Mouse (Mus musculus) ovary, postnatal 10 days (tissue): ENCODE results near the gene Hecw2.

Experiments
- DNase-seq: peaks from one replicate; pipeline ENCODE4 v3.0.0; 2022; ENCODE audit warnings: low spot score

The Hecw2 gene

GRCm38 (mm10) chr1:53889806-53890205 lies 305.2 kb downstream of the Hecw2 start:
- no peak for DNase-seq

GRCm38 (mm10) chr1:53882480-53882879 lies 312.5 kb downstream of the Hecw2 start:
- DNase-seq = no peak

GRCm38 (mm10) chr1:53875919-53876318 lies 319.0 kb downstream of the Hecw2 start:
- no peak for DNase-seq

- DNase-seq = no peak
Observed at GRCm38 (mm10) chr1:53867316-53867715, 327.7 kb downstream of the Hecw2 start.

GRCm38 (mm10) chr1:53866374-53866902 lies 328.5 kb downstream of the Hecw2 start:
- DNase-seq = no peak

- no peak for DNase-seq
Observed at GRCm38 (mm10) chr1:53864046-53864445, 330.9 kb downstream of the Hecw2 start.

- no peak for DNase-seq
Observed at GRCm38 (mm10) chr1:53860611-53861010, 334.4 kb downstream of the Hecw2 start.

GRCm38 (mm10) chr1:53859175-53859574 lies 335.8 kb downstream of the Hecw2 start:
- DNase-seq = no peak

- DNase-seq = no peak
Observed at GRCm38 (mm10) chr1:53856501-53857103, 338.4 kb downstream of the Hecw2 start.

- no peak for DNase-seq
Observed at GRCm38 (mm10) chr1:53855732-53856131, 339.2 kb downstream of the Hecw2 start.

- no peak for DNase-seq
Observed at GRCm38 (mm10) chr1:53852086-53852610, 342.8 kb downstream of the Hecw2 start.

GRCm38 (mm10) chr1:53851334-53851733 lies 343.6 kb downstream of the Hecw2 start:
- no peak for DNase-seq

- DNase-seq = no peak
Observed at GRCm38 (mm10) chr1:53850891-53851290, 344.1 kb downstream of the Hecw2 start.

GRCm38 (mm10) chr1:53846665-53847237 lies 348.2 kb downstream of the Hecw2 start:
- DNase-seq = no peak

GRCm38 (mm10) chr1:53845854-53846253 lies 349.1 kb downstream of the Hecw2 start:
- DNase-seq = no peak

- no peak for DNase-seq
Observed at GRCm38 (mm10) chr1:53844914-53845612, 349.9 kb downstream of the Hecw2 start.

GRCm38 (mm10) chr1:53844122-53844913 lies 350.6 kb downstream of the Hecw2 start:
- DNase-seq = no peak

- DNase-seq = no peak
Observed at GRCm38 (mm10) chr1:53843051-53843450, 351.9 kb downstream of the Hecw2 start.

GRCm38 (mm10) chr1:53841080-53841479 lies 353.9 kb downstream of the Hecw2 start:
- DNase-seq = no peak

GRCm38 (mm10) chr1:53839392-53839791 lies 355.6 kb downstream of the Hecw2 start:
- no peak for DNase-seq

- DNase-seq = no peak
Observed at GRCm38 (mm10) chr1:53838182-53838859, 356.6 kb downstream of the Hecw2 start.

GRCm38 (mm10) chr1:53830286-53830685 lies 364.7 kb downstream of the Hecw2 start:
- DNase-seq = no peak
